Mouse (Mus musculus): ENCODE data around the gene Fkbp8. TPM values are rescaled to one million over a fixed set of nuclear protein-coding genes. Genes with fewer than 3 reads are reported as not detected.

The Fkbp8 gene
- total and polyA plus RNA-seq, 3 experiments = 176 to 266 (median 178) TPM

DNA sequence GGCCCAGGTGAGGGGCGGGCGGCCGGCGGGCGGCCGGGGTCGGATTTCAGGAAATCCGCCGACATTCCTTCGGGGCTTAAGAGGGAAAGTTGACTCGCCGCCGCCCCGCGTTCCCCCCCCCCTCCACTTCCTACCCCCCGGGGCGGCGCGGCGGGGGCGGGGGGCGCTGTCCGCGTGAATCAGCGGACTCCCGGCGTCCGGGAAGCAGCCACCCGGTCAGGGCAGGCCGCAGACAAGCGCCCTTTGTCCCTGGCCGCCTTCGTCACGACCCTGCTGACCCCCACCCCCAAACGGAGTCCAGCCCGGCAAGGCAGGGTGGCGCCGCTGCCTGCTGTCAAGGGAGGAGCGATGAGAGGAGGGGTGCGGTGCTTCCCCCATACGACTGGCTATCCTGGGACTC, 37.9 kb upstream of the Fkbp8 start:
- H3K4me1 ChIP-seq (ENCODE audit: control insufficient read depth in 1 of 2, insufficient read depth in 2 of 2) = peaks cover 10 to 25% of the 10 kb centered on the region in 2 experiments

GRCm38 (mm10) chr8:70490061-70490879, 37.3 kb upstream of the Fkbp8 start:
- Histone ChIP-seq H3K4me3 (replicated peaks in 1 of 3; ENCODE audit: low read depth in 2 of 3, low read length in 2 of 3, poor library complexity in 1 of 3) (no peak overlapping the region), H3K4me1 (ENCODE audit: control insufficient read depth in 1 of 2, insufficient read depth in 2 of 2) (peaks cover 10 to 25% of the 10 kb centered on the region in 2 experiments), H3K4me2 (ENCODE audit: insufficient read depth, low read depth, poor library complexity, severe bottlenecking) (no peak overlapping the region), H3K79me2 (replicated peaks; ENCODE audit: control insufficient read depth, extremely low read depth, insufficient read depth, poor library complexity, severe bottlenecking) (no peaks in the 10 kb centered on the region), H3K27me3 (replicated peaks) (peaks cover 96% of the 10 kb centered on the region), H3K9me3 (replicated peaks; ENCODE audit: low read length) (no peaks in the 10 kb centered on the region), H3K36me3 (replicated peaks in 1 of 2; ENCODE audit: control insufficient read depth in 1 of 2, insufficient read depth in 1 of 2, low read length in 1 of 2) (no peaks in the 10 kb centered on the region), H3K9ac (ENCODE audit: insufficient read depth, low read depth) (no peak overlapping the region), H3K27ac (ENCODE audit: insufficient read depth, low read depth) (no peak overlapping the region)
- dilution Hi-C loops (cut with MboI; ENCODE audit: extremely low pct_ligation_motif_present, extremely low pct_unique_long_range_greater_than_20kb, low sequenced_read_pairs) = no loop called here
- DNase-seq (ENCODE audit: extremely low read depth) = no peak
- in situ Hi-C loops (cut with MboI; ENCODE audit: low pct_ligation_motif_present, low pct_unique_long_range_greater_than_20kb, low sequenced_read_pairs) = no loop called here
- TF ChIP-seq ZNF384 (IDR thresholded peaks at IDR 0.05; ENCODE audit: low read depth, low read length) = no peak

More for the DNA sequence above, 37.9 kb upstream of the Fkbp8 start:
- Histone ChIP-seq H3K9ac (ENCODE audit: insufficient read depth, low read depth) (no peak overlapping the region; the same call in 1 of the 2 replicates), H3K4me2 (ENCODE audit: insufficient read depth, low read depth, poor library complexity, severe bottlenecking) (peak overlapping the region; percentile 26; the same call in 1 of the 2 replicates), H3K27me3 (replicated peaks) (peaks cover 96% of the 10 kb centered on the region), H3K36me3 (replicated peaks in 1 of 2; ENCODE audit: control insufficient read depth in 1 of 2, insufficient read depth in 1 of 2, low read length in 1 of 2) (no peaks in the 10 kb centered on the region), H3K4me3 (replicated peaks in 1 of 3; ENCODE audit: low read depth in 2 of 3, low read length in 2 of 3, poor library complexity in 1 of 3) (no peak overlapping the region), H3K79me2 (replicated peaks; ENCODE audit: control insufficient read depth, extremely low read depth, insufficient read depth, poor library complexity, severe bottlenecking) (no peaks in the 10 kb centered on the region), H3K27ac (ENCODE audit: insufficient read depth, low read depth) (no peak overlapping the region), H3K9me3 (replicated peaks; ENCODE audit: low read length) (no peaks in the 10 kb centered on the region)
- TF ChIP-seq NELFE (IDR thresholded peaks at IDR 0.05; ENCODE audit: low read depth, low read length) = no peak
- no peak for TF ChIP-seq ETS1 (conservative IDR thresholded peaks at IDR 0.05; ENCODE audit: low read depth, low read length)
- no peak for TF ChIP-seq POLR2AphosphoS2 (IDR thresholded peaks at IDR 0.05; ENCODE audit: low read depth, low read length)
- TF ChIP-seq GABPA (IDR thresholded peaks at IDR 0.05; ENCODE audit: insufficient replicate concordance, low read depth, low read length) = no peak
- no peak for TF ChIP-seq CTCF (conservative IDR thresholded peaks at IDR 0.05 in 1 of 2, IDR thresholded peaks at IDR 0.05 in 1 of 2; ENCODE audit: low read depth in 2 of 2, low read length in 2 of 2)
- no peak for TF ChIP-seq HCFC1 (IDR thresholded peaks at IDR 0.05; ENCODE audit: low read depth, low read length)
- no peak for TF ChIP-seq ZKSCAN1 (IDR thresholded peaks at IDR 0.05; ENCODE audit: borderline replicate concordance, low read depth, low read length)
- no peak for TF ChIP-seq USF2 (conservative IDR thresholded peaks at IDR 0.05; ENCODE audit: low read depth, low read length)
- no peak for TF ChIP-seq NRF1 (IDR thresholded peaks at IDR 0.05; ENCODE audit: low read depth, low read length)
- no peak for TF ChIP-seq BHLHE40 (IDR thresholded peaks at IDR 0.05; ENCODE audit: low read depth, low read length)
- TF ChIP-seq USF1 (IDR thresholded peaks at IDR 0.05; ENCODE audit: low read depth, low read length) = no peak
- no peak for TF ChIP-seq ZMIZ1 (IDR thresholded peaks at IDR 0.05; ENCODE audit: low read depth, low read length)
- TF ChIP-seq SMC3 (IDR thresholded peaks at IDR 0.05; ENCODE audit: low read depth, low read length) = no peak
- no peak for TF ChIP-seq MAZ (IDR thresholded peaks at IDR 0.05; ENCODE audit: low read depth, low read length)
- no peak for TF ChIP-seq EP300 (IDR thresholded peaks at IDR 0.05; ENCODE audit: low read length)
- TF ChIP-seq UBTF (IDR thresholded peaks at IDR 0.05; ENCODE audit: low read depth, low read length) = no peak
- no peak for DNase-seq (ENCODE audit: extremely low read depth)
- in situ Hi-C loops (cut with MboI; ENCODE audit: low pct_ligation_motif_present, low pct_unique_long_range_greater_than_20kb, low sequenced_read_pairs) = no loop called here
- dilution Hi-C loops (cut with MboI; ENCODE audit: extremely low pct_ligation_motif_present, extremely low pct_unique_long_range_greater_than_20kb, low sequenced_read_pairs) = no loop called here
